Mouse (Mus musculus) telencephalon, adult 2 months (tissue): ENCODE measurements at regions not wholly inside any gene's neighbourhood (a gene's known extent, or its start where the extent isn't known, plus 50 kb on each side); places are given as distances from the start of the nearest gene placed in this dataset.
A peak's percentile ranks its signal among the peaks of the same experiment; 100 is the strongest.

ENCODE experiments used
- DNase-seq: peaks from one replicate; pipeline ENCODE4 v3.0.0-alpha.2; 2011; ENCODE audit warnings: low read depth, low spot score

DNA sequence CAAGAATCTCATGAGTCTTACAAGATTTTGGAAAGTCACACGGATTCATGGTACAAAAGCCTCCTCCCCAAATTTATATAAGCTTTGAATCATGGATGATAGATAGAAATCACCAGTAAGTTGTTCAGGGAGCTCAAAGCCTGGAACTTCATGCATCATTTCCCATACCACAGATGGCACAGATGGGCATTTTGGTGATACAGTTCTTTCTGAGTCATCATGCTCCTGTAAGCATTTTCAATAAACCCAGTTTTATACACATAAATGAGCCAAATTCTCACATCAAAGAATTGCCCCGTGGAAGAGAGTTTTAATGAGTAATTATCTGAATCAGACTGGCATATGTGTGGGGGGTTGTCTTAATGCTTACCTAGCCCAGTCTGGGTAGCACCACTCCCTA, 379.1 kb upstream of the Anxa10 start:
- peak; percentile 46 for DNase-seq

DNA sequence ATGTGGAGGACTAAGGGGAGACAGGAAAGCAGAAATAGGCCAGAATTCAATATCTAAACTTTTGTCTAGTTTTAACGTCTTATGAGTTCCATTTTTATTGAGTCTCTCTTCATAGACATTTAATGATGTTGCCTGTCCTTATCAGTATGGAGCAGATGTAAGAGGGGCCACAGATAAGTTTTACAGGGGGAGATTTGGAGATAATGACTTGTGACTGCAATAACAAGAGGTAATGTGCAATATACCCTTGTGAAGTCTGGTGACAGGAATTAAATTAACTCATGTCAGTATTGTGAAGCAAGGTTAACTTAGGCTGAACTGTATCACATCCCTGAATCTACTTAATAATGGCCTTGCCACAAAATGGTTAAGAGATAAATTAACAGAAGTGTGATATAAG, 359.6 kb upstream of the Anxa10 start:
- DNase-seq: no peak
